Mouse (Mus musculus): Measurements from ENCODE around the gene Efcab14.

Efcab14 gene

DNA sequence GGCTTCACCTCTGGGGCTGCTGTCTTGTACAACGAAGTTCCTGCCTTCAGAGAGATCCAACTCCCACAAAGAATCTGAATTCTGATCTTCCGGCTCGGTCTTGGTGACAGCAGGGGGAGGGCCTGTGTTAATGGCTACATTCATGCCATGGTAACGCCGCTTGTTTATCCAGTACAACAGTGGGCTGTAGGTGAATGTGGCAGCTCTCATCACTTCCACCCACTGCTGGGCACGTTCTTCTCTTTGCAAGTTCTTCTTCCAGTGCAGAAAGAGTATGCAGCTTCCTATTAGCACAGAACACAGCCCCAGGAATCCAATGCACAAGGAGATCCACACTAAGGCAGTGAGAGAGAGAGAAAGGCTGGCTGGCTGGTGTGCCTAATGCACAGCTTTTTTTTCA is 42.7 kb downstream of the Efcab14 start:
- DNase-seq = no peak

DNA sequence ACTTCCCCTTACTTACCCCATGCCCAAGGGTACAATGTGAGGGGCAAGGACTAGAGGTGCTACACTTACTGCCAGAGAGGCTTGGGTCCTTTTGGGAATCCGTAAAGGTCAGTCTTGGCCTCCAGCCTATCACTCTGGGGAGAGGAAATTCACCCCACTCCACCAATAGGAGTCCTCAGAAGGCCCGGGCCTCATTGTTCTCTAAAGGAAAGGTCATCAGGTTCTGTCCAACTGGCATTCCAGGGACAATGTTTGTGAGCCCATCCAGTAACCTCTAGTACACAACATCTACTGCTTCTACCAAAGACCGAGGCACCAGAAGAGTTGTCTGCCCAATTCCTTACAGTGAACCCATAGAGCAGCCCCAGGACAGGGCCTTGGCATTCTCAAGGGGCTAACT is 43.4 kb downstream of the Efcab14 start, which contains the start of gene Tex38:
TSS of gene Tex38 (minus strand) at position 101 of the 400 bp plus-strand sequence.
- no peak for DNase-seq

DNA sequence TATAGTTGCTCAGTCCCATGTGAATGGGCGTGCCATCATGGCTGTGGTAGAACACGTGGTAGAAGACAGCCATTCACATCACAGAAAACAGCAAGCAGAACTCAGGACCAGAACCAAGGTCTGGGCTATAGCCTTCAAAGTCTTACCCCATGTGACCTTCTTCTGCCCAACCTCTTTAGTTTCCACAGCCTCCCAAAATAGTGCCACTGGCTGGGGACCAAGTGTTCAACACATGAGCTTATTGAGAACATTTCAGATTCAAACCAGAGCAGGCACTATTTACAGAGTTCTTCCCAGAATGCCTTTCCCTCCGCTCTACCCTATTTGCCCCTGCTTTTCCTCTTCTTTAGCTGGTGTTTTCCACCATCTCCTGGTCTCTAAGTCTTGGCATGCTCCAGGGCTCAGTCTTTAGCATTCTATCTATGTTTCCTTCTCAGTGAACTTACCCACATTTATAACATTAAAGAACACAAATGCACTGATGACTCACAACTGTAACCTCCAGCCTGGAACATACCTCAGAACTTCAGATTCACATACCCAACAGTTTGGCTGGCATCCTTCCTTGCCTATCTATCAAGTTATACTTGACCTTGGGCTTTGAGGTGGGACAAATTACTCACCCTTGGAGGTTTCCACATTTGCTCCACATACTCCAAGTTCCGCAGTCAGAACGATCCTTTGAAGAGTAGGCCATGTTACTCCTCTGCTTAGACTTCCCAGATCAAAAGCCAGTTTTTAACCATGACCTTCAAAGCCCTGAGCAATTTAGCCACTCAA is 44.7 kb downstream of the Efcab14 start:
- no peak for DNase-seq

DNA sequence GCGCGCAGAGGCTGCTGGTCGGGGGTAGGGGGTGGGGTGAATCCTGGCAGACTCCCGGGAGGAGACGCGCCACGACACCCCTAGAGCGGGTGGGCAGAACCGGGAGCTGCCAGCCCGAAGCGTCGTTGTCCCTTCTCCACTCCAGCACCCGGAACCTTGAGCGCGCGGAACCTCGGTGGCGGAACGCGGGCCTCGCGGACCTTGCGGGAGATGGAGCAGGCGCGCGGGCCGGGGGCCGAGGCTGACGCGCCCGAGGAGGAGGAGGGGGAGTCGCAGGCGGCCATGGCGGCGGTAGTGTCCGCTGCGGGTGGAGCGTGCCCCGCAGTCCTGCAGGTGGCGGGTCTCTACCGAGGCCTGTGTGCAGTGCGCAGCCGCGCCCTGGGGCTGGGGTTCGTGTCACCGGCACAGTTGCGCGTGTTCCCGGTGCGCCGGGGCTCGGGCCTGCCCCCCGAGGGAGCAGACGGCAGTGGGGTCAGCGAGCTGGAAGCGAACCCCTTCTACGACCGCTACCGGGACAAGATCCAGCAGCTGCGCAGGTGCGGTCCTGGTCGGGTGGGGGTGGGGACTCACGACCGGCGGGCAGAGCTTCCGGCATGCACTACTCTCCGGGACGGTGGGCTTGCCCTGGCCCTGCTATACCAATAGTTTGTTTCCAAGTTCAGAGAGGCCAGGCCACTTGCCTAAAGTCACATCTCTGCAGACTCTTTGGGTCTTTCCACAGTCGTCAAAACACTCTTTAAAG is 47.4 kb downstream of the Efcab14 start, which contains the start of gene Atpaf1:
TSS of gene Atpaf1 (plus strand) at position 44 of the 742 bp plus-strand sequence.
- DNase-seq = peak; percentile 47 to 57

DNA sequence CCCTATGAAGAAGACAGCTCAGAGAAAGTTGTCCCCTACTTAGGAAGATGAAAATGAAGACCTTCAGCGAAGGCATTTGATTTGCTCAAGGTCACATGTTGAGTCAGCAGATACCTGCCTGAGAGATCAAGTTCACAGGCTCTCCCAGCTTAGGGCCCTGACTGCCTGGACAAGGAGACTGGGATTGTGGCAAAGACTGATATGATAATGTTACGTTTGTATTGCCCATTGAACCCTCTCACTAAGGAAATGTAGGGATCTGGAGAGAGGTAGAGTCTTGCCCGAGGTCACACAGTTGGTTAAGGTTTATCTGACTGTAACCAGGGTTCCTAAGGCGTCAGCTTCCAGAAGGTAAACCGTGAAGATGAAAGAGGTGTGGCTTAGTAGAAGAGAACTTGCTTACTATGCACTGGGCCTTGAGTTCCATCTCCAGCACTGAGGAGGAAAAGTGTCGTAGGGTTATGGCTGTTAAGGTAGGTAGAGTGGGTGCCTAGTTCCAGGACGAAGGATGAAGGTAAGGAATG is 48.0 kb downstream of the Efcab14 start:
- DNase-seq = peak in 1 of 2 experiments; percentile 20

DNA sequence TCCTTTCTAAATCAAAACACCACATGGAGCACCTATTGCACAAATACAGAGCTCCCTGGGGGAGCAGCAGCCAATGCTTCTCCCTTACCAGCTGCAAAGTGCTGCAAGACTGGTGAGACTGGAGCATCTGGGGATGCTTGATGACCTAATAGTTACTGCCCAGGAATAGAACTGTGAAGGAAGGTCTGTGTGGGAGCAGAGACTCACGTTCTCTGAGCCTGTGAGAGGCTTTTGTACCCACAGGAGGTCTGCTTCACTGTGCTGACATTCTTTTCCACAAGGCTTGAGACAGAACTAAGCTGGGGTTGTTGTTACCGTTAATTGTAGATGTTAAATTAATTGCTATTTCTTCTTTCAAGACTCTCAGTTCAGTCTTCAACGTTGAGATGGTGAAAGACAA is 53.3 kb downstream of the Efcab14 start:
- no peak for DNase-seq

DNA sequence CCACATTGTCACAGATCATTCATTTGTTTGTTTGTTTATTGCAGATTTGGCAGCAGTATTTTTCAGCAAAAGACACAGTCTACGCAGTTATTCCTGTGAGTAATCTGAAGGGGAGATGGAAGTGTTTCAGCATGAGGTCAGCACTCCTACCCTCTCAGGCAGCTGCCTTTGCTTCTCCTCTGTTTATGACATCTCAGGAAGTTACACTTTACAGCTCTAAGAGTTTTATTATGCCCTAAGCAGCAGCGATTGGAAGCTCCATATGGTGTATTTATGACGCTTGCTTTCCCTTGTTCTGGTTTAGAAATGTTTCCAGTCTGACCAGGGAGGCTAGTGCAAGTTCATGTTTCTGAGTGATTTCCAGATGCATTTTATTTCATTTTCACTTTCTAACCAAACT is 57.8 kb downstream of the Efcab14 start:
- DNase-seq = no peak

DNA sequence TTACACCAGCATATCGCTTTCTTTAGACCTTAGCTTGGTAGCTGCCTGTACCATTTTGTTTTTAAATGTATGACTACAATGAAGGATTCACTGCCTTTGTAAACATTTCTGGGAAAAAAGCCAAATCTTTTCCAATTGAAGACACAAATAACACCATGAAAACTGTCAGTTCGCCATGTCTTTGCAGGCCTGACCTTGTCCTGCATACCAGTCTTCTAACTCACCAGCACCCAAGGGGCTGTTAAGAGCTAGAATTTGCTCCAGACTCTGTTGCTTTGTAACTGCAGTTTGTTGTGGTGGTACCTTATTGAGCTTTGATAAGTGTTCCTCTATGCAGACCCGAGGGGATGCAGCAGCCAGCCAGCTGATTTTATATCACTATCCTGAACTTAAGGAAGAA is 62.4 kb downstream of the Efcab14 start:
- DNase-seq = no peak

DNA sequence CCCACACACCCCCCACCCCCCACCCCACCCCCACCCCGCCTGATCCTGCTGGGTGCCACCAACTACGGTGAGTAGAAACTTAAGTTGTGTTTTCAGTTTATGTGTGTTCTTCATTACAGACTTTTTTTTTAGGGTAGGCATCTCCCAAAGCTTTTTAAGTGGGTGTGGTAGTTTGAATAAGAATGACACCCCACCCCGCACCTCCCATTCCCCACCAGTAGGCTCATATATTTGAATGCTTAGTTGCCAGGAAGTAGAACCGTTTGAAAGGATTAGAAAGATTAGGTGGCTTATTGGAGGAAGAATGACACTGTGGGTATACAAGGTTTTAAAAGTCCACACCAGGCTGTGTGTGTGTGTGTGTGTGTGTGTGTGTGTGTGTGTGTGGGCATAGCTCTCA is 74.8 kb downstream of the Efcab14 start:
- no peak for DNase-seq

DNA sequence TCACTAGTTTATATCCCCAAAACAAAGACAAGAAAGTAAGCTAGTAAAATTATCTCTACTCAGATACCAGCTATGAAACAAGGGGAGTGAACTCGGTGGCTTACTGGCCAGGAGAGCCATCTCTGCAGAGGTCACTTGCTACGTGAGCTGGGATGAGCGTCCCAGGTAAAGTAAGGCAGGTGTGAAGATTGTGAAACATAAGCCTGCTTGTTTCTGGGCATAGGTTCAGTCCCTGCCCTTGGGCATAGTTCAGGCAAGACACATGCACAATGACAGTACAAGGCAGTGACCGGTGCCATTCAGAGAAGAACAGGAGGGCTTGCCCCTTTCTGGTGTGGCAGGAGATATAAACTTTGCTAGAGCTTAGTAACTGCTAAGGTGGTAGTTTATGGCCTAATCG is 78.1 kb downstream of the Efcab14 start:
- DNase-seq = no peak

DNA sequence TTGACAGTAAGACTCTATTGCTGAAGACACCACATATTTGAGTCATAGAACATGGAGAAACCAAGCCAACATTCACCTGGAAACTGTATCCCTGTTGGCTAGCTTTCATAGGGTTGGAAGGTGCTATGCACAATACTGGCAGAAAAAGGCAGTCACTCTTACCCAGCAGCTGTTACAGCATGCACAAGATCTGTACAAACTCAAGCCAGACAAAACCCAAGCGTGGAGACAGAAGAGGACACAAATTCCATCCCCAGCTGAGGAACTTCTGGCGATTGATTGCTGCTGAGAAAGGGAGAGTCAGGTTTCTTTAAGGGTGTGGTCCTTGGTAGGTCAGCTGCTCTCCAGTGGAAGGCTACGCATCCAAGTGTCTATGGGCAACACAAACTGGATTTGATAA is 82.7 kb downstream of the Efcab14 start:
- DNase-seq = no peak

DNA sequence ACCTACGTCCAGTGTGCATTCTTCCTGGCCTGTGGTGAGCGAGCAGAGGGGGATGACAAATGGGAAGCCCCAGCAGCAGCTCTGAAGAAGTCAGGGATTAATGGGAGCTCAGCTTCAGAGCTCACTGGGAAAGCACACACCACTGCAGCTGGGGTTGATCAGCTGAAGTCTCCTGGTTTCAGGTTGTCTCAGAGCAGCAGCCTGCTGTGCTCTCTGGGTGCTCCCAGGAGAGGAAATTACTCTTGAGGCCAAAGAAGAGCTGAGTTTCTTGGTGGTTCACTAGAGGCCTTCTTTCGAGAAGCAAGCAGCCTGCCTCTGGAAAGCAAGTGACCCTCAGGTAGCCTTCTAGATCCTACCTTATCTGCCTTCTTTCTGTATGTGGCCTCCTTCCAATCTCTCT is 83.4 kb downstream of the Efcab14 start:
- no peak for DNase-seq

DNA sequence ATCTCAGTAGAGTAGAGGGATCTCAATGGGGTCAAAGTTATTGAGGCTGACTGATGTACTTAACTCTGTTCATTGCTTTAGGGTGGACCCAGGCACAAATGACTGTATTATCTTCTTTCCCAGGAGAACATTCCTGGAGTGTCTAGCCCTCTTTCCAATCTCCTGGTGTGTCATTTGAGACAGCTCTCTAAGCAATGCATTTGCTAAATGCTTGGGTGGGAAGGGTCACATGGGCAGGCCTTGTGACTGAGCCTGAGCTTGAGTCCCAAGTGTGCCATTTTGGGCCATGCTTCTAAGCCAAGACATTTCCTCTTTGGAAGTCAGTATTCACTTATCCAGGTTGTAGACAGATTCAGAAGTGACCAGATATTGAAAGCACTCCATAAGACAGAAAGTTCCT is 83.9 kb downstream of the Efcab14 start:
- no peak for DNase-seq

DNA sequence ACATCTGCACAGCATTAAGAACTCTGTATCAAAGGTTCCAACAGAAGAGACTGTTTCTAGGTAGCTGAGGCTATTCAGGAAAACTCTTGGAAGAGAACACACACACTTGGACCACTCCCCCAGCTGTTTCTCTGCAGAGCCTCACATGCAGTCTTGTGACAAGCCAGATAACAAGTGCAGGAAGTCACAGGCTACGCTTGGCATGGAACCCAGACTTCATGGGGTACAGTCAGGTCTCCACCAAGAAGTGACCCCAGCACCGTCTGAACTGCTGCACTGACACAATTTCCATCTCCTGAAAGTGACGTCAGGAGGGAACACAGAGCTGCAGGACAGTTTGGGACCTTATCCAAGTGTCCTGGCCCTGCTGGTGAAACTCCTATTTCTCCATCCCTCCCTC is 84.4 kb downstream of the Efcab14 start:
- DNase-seq = no peak

DNA sequence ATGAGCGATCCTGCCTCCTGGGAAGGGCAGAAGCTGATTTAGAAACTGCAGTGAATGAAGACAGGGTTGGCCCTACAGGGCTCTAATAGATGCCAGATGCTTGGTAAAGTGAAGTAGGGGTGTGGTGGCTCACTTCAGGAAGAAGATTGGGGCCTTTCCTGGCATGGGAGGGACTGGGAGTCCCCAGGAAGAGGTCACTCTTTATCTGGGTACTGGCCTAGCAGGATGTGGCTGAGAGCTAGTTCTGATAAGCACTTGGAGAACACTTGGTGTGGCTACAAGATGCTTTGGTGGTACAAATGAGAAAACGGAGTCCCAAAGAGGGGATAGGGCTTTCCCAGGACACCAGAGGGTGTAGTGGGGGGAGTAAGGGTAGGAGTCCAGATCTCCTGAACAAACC is 86.6 kb downstream of the Efcab14 start:
- DNase-seq = no peak

DNA sequence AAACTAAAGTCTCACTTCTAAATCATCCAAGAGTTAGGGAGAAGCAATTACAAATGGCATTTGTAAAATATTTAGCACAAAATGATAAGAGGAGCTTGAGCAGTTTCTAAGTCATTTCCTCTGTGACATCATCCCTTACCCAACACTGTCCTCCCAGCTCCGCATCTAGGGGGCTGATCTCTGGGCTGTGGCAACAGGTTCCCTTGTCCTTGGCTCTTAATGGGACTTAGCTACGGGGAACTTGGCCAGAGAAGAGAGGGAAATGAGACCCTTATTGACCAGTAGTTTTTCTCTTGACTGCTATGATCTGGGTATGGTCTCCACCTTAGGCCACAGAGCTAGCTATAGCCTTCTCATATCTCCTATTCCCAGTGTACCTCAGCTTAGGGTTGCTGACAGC is 87.7 kb downstream of the Efcab14 start:
- no peak for DNase-seq
